Mouse (Mus musculus) WW6 (cell line): ENCODE data around the gene Cacna1a.

ENCODE experiments used
- DNase-seq: peaks from one replicate; pipeline ENCODE4 v3.0.0-alpha.2; 2013; ENCODE audit warnings: low read depth, low spot score

The Cacna1a gene

GRCm38 (mm10) chr8:84687003-84687704 lies 298.9 kb downstream of the Cacna1a start:
- no peak for DNase-seq

- DNase-seq: no peak
Observed at GRCm38 (mm10) chr8:84687705-84688100, 299.5 kb downstream of the Cacna1a start, which contains the start of gene Nacc1. TSS of gene Nacc1 (minus strand) at chr8:84687862.

DNA sequence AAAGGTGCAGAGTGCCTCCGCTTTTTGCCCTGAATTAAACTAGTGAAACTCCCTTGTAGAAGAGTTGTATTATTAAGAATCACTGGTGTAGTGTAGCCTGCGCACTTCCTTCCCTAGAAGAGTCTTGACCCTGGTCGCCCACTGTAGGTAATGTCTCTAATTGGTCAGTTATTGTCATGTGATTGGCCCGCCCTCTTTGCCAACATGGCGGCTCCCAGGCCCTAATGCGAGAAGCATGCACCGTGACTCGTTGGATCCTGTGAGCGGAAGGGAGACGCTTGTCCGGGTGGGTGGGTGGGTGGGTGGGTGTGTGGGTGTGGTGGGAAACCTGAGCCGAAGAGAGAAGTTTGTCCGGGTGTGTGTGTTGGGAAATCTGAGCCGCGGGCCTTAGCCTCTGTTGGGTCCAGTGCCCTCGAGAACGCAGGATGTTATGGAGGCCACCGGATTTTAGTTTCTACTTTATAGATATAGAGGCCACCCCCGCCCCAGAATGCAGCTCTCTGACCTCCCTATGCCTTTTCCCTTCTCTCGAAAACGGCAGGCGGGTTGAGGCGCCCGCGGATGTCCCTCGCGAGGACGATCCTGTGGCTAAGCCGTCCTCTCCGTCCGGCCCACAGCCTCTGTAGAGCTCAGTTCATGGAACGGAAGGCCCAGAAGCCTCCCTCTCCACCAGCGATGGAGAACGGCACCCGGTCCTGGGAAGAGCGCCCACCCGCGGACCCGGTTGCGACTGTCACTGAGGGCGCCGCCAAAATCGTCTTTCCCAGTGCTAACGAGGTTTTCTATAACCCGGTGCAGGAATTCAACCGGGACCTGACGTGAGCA lies 301.1 kb downstream of the Cacna1a start:
- no peak for DNase-seq
